Mouse (Mus musculus): ENCODE data around the gene Slc8a1. TPM values are rescaled to one million over a fixed set of nuclear protein-coding genes. Genes with fewer than 3 reads are reported as not detected.

The Slc8a1 gene
- polyA plus RNA-seq, 1 experiment, result 3.2 TPM

- 93% methylated on average over 11 of the region's 11 CpGs for WGBS
- H3K27ac ChIP-seq (ENCODE audit: insufficient read depth, low read length), result no peak overlapping the region
- H3K4me1 ChIP-seq (ENCODE audit: control insufficient read depth, insufficient read depth, insufficient read length), result no peaks in the 10 kb centered on the region
- no peaks in the 10 kb centered on the region for H3K27me3 ChIP-seq (ENCODE audit: control insufficient read depth, insufficient read depth, low read length)
- H3K4me3 ChIP-seq (ENCODE audit: extremely low read depth, insufficient read depth, insufficient read length), result no peak overlapping the region
- TF ChIP-seq CTCF (IDR thresholded peaks at IDR 0.05; ENCODE audit: extremely low read depth, insufficient read depth, insufficient read length, insufficient replicate concordance) (no peak), POLR2A (IDR thresholded peaks at IDR 0.05; ENCODE audit: low read depth, low read length) (no peak)
- no peak for DNase-seq (ENCODE audit: low read depth in 1 of 2, low spot score in 2 of 2)
- H3K36me3 ChIP-seq (ENCODE audit: control insufficient read depth, insufficient read depth, low read length), result no peaks in the 10 kb centered on the region
Observed at GRCm38 (mm10) chr17:81481843-81482490, 256.2 kb downstream of the Slc8a1 start.

- WGBS, result 50% methylated on average over 21 of the region's 21 CpGs
- peak in 1 of 2 experiments; percentile 10 for DNase-seq (ENCODE audit: low read depth in 1 of 2, low spot score in 2 of 2)
Observed at GRCm38 (mm10) chr17:81480351-81481161, 257.6 kb downstream of the Slc8a1 start.

GRCm38 (mm10) chr17:81479807-81480206, 258.4 kb downstream of the Slc8a1 start:
- 70% methylated on average over 4 of the region's 4 CpGs for WGBS
- no peak for DNase-seq (ENCODE audit: low read depth in 1 of 2, low spot score in 2 of 2)

More at GRCm38 (mm10) chr17:81480351-81481161, 257.6 kb downstream of the Slc8a1 start:
- H3K4me3 ChIP-seq (ENCODE audit: extremely low read depth, insufficient read depth, insufficient read length), result no peak overlapping the region
- H3K4me1 ChIP-seq (ENCODE audit: control insufficient read depth, insufficient read depth, insufficient read length), result no peaks in the 10 kb centered on the region
- no peak overlapping the region for H3K27ac ChIP-seq (ENCODE audit: insufficient read depth, low read length)
- TF ChIP-seq POLR2A (IDR thresholded peaks at IDR 0.05; ENCODE audit: low read depth, low read length) (no peak), CTCF (IDR thresholded peaks at IDR 0.05; ENCODE audit: extremely low read depth, insufficient read depth, insufficient read length, insufficient replicate concordance) (no peak)
- H3K36me3 ChIP-seq (ENCODE audit: control insufficient read depth, insufficient read depth, low read length), result no peaks in the 10 kb centered on the region
- H3K27me3 ChIP-seq (ENCODE audit: control insufficient read depth, insufficient read depth, low read length), result no peaks in the 10 kb centered on the region

GRCm38 (mm10) chr17:81477420-81477819, 260.8 kb downstream of the Slc8a1 start:
- Histone ChIP-seq H3K27me3 (ENCODE audit: control insufficient read depth, insufficient read depth, low read length) (no peaks in the 10 kb centered on the region), H3K27ac (ENCODE audit: insufficient read depth, low read length) (no peak overlapping the region), H3K4me1 (ENCODE audit: control insufficient read depth, insufficient read depth, insufficient read length) (no peaks in the 10 kb centered on the region), H3K36me3 (ENCODE audit: control insufficient read depth, insufficient read depth, low read length) (no peaks in the 10 kb centered on the region), H3K4me3 (ENCODE audit: extremely low read depth, insufficient read depth, insufficient read length) (no peak overlapping the region)
- no peak for TF ChIP-seq CTCF (IDR thresholded peaks at IDR 0.05; ENCODE audit: extremely low read depth, insufficient read depth, insufficient read length, insufficient replicate concordance)
- no peak for TF ChIP-seq POLR2A (IDR thresholded peaks at IDR 0.05; ENCODE audit: low read depth, low read length)
- WGBS, result 76% methylated on average over 1 of the region's 1 CpGs
- no peak for DNase-seq (ENCODE audit: low read depth in 1 of 2, low spot score in 2 of 2)

More at GRCm38 (mm10) chr17:81479807-81480206, 258.4 kb downstream of the Slc8a1 start:
- TF ChIP-seq POLR2A (IDR thresholded peaks at IDR 0.05; ENCODE audit: low read depth, low read length), result no peak
- H3K27ac ChIP-seq (ENCODE audit: insufficient read depth, low read length), result no peak overlapping the region
- H3K4me1 ChIP-seq (ENCODE audit: control insufficient read depth, insufficient read depth, insufficient read length), result no peaks in the 10 kb centered on the region
- no peak overlapping the region for H3K4me3 ChIP-seq (ENCODE audit: extremely low read depth, insufficient read depth, insufficient read length)
- H3K36me3 ChIP-seq (ENCODE audit: control insufficient read depth, insufficient read depth, low read length), result no peaks in the 10 kb centered on the region
- no peaks in the 10 kb centered on the region for H3K27me3 ChIP-seq (ENCODE audit: control insufficient read depth, insufficient read depth, low read length)

GRCm38 (mm10) chr17:81473363-81473762, 264.8 kb downstream of the Slc8a1 start:
- no peak for DNase-seq (ENCODE audit: low read depth in 1 of 2, low spot score in 2 of 2)
- TF ChIP-seq POLR2A (IDR thresholded peaks at IDR 0.05; ENCODE audit: low read depth, low read length), result no peak
- TF ChIP-seq CTCF (IDR thresholded peaks at IDR 0.05; ENCODE audit: extremely low read depth, insufficient read depth, insufficient read length, insufficient replicate concordance), result no peak
- Histone ChIP-seq H3K36me3 (ENCODE audit: control insufficient read depth, insufficient read depth, low read length) (no peaks in the 10 kb centered on the region), H3K4me1 (ENCODE audit: control insufficient read depth, insufficient read depth, insufficient read length) (no peaks in the 10 kb centered on the region), H3K4me3 (ENCODE audit: extremely low read depth, insufficient read depth, insufficient read length) (no peak overlapping the region), H3K27me3 (ENCODE audit: control insufficient read depth, insufficient read depth, low read length) (no peaks in the 10 kb centered on the region), H3K27ac (ENCODE audit: insufficient read depth, low read length) (no peak overlapping the region)
- 91% methylated on average over 3 of the region's 3 CpGs for WGBS

- 87% methylated on average over 5 of the region's 5 CpGs for WGBS
- Histone ChIP-seq H3K27ac (ENCODE audit: insufficient read depth, low read length) (no peak overlapping the region), H3K4me1 (ENCODE audit: control insufficient read depth, insufficient read depth, insufficient read length) (no peaks in the 10 kb centered on the region), H3K4me3 (ENCODE audit: extremely low read depth, insufficient read depth, insufficient read length) (no peak overlapping the region), H3K36me3 (ENCODE audit: control insufficient read depth, insufficient read depth, low read length) (no peaks in the 10 kb centered on the region), H3K27me3 (ENCODE audit: control insufficient read depth, insufficient read depth, low read length) (no peaks in the 10 kb centered on the region)
- TF ChIP-seq POLR2A (IDR thresholded peaks at IDR 0.05; ENCODE audit: low read depth, low read length), result no peak
- no peak for DNase-seq (ENCODE audit: low read depth in 1 of 2, low spot score in 2 of 2)
Observed at GRCm38 (mm10) chr17:81468941-81469340, 269.2 kb downstream of the Slc8a1 start.

DNA sequence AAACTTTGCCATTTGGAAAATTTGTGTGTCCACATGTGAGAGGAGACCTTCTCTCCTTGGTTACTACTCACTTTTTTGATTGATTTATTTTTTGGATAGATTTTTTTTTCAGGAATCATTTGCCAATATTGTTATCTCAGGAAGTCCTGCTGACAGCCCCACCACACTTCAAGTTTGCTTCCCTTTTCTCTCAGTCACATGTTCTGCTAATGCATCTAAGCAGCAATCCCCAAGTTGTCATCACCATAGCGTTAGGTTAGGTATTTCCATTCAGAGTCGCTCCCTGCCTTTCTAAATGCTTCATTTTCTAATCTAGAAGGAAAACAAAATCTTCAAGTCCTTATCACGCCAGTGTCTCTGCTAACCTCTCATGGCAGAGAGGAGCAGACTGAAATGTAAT, 278.8 kb downstream of the Slc8a1 start:
- TF ChIP-seq CTCF (IDR thresholded peaks at IDR 0.05; ENCODE audit: extremely low read depth, insufficient read depth, insufficient read length, insufficient replicate concordance) (no peak), POLR2A (IDR thresholded peaks at IDR 0.05; ENCODE audit: low read depth, low read length) (no peak)
- Histone ChIP-seq H3K27me3 (ENCODE audit: control insufficient read depth, insufficient read depth, low read length) (no peaks in the 10 kb centered on the region), H3K27ac (ENCODE audit: insufficient read depth, low read length) (no peak overlapping the region), H3K36me3 (ENCODE audit: control insufficient read depth, insufficient read depth, low read length) (no peaks in the 10 kb centered on the region), H3K4me3 (ENCODE audit: extremely low read depth, insufficient read depth, insufficient read length) (no peak overlapping the region), H3K4me1 (ENCODE audit: control insufficient read depth, insufficient read depth, insufficient read length) (no peaks in the 10 kb centered on the region)
- 51% methylated on average over 3 of the region's 3 CpGs for WGBS
- DNase-seq (ENCODE audit: low read depth in 1 of 2, low spot score in 2 of 2), result no peak

Data from spleen, adult 2 months (tissue).